Mouse (Mus musculus): ENCODE data around the gene Cnn1. TPM values are rescaled to one million over a fixed set of nuclear protein-coding genes. Genes with fewer than 3 reads are reported as not detected.

Gene Cnn1
- polyA plus RNA-seq (2021): 408 TPM

- H3K27me3 ChIP-seq: no peaks in the 10 kb centered on the region
- in situ Hi-C loops (cut with MboI; ENCODE audit: low pct_unique_long_range_greater_than_20kb): no loop called here
- TF ChIP-seq CTCF (IDR thresholded peaks at IDR 0.05): no peak
- ATAC-seq (peak; percentile 60), DNase-seq (ENCODE audit: low read depth, low spot score) (no peak)
- ChIA-PET CTCF (interaction anchor here (1.1 to 2.1 kb wide), 2 partner anchors 29 to 44 kb away, joined by 3 to 4 read pairs; no protein-coding TSS in a partner anchor), POLR2A (interaction anchor here (0.5 to 2.9 kb wide), 4 partner anchors 13 to 322 kb away, joined by 3 to 7 read pairs (median 4); partner anchors contain the start of gene Ecsit)
These were observed at the start of gene Cnn1 for GRCm38 (mm10) chr9:22098993-22099696. Cnn1 (plus strand) TSS chr9:22099216.

DNA sequence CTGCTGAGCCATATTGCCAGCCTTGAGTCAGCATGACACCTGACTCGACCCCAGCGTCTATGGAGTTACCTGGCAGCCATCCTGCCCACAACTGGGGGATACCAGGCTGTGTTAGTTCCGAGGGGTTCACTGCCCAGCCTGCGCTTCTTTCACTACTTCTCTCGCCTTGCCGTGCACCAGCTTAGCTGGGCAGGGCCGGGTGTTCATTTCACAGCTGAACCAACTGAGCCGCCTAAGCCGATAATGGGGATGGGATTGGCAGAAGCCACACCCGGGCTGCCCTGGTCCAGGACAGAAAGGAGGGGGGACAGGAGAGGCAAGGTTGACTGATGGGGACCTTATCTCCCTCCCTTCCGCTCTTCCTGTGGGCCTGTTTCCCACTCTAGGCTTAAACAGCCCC is 49.7 kb upstream of the Cnn1 start:
- in situ Hi-C loops (cut with MboI; ENCODE audit: low pct_unique_long_range_greater_than_20kb): no loop called here
- ATAC-seq (no peak), DNase-seq (ENCODE audit: low read depth, low spot score) (no peak)
- no peak for TF ChIP-seq CTCF (IDR thresholded peaks at IDR 0.05)
- ChIA-PET POLR2A (no interaction called here), CTCF (no interaction called here)
- peaks cover 36% of the 10 kb centered on the region for H3K27me3 ChIP-seq

- CTCF ChIA-PET: no interaction called here
- no peak for ATAC-seq
- DNase-seq (ENCODE audit: low read depth, low spot score): no peak
- POLR2A ChIA-PET: no interaction called here
- no peak for TF ChIP-seq CTCF (IDR thresholded peaks at IDR 0.05)
- in situ Hi-C loops (cut with MboI; ENCODE audit: low pct_unique_long_range_greater_than_20kb): no loop called here
- peaks cover 36% of the 10 kb centered on the region for H3K27me3 ChIP-seq
These were observed 49.2 kb upstream of the Cnn1 start for GRCm38 (mm10) chr9:22049721-22050270.

DNA sequence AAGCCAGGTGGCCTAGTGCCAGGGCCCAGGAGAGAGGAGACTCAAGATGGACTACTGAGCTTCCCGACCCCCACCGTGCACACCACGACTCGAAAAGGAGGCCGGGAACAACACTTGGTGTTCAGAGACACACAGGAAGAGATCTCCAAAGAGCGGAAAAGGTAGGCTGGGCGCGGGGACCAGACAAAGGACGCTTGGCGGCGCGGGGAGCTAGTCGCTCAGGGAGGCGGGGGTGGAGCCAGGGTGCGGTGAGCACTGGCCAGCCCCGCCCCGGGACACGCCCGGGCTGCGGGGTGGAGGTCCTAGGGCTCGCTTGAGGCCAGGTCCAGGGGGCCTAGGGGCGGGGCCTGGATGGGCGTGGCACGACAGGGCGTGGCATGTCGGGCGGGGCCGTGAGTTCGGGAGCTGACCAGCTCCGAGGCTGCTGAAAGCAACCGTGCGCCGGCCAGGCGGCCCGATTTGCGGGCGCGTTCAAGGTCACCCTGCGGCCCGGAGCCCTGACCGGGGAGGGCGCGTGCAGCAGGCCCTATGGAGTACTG is 48.6 kb upstream of the Cnn1 start:
- POLR2A ChIA-PET: no interaction called here
- no peak for ATAC-seq
- in situ Hi-C loops (cut with MboI; ENCODE audit: low pct_unique_long_range_greater_than_20kb): no loop called here
- CTCF ChIA-PET: no interaction called here
- DNase-seq (ENCODE audit: low read depth, low spot score): no peak
- H3K27me3 ChIP-seq: peaks cover 36% of the 10 kb centered on the region
- TF ChIP-seq CTCF (IDR thresholded peaks at IDR 0.05): no peak

DNA sequence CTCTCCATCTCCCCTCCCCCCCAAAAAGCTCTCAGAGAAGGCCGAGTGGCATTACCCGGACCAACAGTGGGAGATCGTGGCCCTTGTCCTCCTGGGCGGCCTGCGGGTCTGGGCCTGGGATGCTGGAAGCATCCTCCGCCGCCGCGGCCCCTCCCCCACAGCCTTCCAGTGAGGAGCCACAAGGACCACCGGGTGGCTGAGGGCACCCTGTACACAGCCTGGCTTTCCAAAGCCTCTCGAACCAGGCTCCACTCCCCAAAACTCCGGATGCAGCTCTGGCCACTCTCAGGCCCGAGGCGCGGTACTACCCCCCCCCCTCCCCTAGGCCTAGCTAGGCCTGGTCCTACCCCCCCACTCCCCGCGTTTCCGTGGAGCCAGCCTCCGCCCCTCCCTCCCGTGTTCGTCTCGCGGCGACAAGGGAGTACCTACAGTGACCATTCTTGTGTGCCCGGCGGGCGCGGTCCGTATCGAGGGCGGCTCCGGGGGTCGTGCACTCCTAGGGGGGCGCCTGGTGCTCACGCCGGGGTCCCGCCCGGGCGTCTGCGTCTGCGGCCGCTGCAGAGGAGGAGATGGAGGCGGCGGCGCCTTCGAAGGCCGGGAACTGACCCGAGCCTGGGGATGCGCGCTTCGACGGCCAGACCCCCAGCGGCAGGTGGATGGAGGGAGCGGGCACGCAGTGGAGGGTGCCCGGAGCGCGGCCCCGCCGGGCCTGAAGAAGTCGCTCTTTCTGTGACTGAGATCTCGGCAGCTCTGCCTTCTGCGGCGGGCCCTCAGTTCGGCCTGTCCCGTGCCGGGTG is 47.7 kb upstream of the Cnn1 start:
- no peak for TF ChIP-seq CTCF (IDR thresholded peaks at IDR 0.05)
- ATAC-seq: no peak
- CTCF ChIA-PET: no interaction called here
- no peak for DNase-seq (ENCODE audit: low read depth, low spot score)
- POLR2A ChIA-PET: no interaction called here
- peaks cover 36% of the 10 kb centered on the region for H3K27me3 ChIP-seq
- in situ Hi-C loops (cut with MboI; ENCODE audit: low pct_unique_long_range_greater_than_20kb): no loop called here

- in situ Hi-C loops (cut with MboI; ENCODE audit: low pct_unique_long_range_greater_than_20kb): no loop called here
- ChIA-PET CTCF (no interaction called here), POLR2A (no interaction called here)
- ATAC-seq (no peak), DNase-seq (ENCODE audit: low read depth, low spot score) (no peak)
- TF ChIP-seq CTCF (IDR thresholded peaks at IDR 0.05): no peak
- H3K27me3 ChIP-seq: peaks cover 36% of the 10 kb centered on the region
These were observed 47.1 kb upstream of the Cnn1 start, which contains the start of gene Elavl3 for GRCm38 (mm10) chr9:22051958-22052254. Elavl3 (minus strand) TSS chr9:22052023.

DNA sequence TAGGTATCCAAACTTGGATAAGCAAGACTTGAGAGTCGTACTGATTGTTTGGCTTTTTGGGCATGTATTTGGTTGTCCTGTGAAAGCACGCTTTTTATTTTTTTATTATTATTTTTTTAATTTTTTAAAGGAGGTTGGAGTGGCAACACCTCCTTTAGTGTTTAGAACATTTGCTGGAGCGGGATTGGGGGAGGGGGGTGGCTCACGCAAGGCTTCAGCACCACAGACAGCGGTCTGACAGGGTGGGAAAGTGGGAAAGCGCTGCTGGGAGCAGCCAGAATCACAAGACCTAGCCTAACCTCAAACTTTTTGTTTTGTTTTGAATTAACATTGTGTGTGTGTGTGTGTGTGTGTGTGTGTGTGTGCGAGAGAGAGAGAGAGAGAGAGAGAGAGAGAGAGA is 45.4 kb upstream of the Cnn1 start:
- in situ Hi-C loops (cut with MboI; ENCODE audit: low pct_unique_long_range_greater_than_20kb): no loop called here
- peaks cover 35% of the 10 kb centered on the region for H3K27me3 ChIP-seq
- TF ChIP-seq CTCF (IDR thresholded peaks at IDR 0.05): no peak
- ATAC-seq (no peak), DNase-seq (ENCODE audit: low read depth, low spot score) (no peak)
- ChIA-PET CTCF (no interaction called here), POLR2A (interaction anchor here (0.6 kb wide), 1 partner anchor 51 kb away, joined by 4 read pairs; no protein-coding TSS in a partner anchor)

DNA sequence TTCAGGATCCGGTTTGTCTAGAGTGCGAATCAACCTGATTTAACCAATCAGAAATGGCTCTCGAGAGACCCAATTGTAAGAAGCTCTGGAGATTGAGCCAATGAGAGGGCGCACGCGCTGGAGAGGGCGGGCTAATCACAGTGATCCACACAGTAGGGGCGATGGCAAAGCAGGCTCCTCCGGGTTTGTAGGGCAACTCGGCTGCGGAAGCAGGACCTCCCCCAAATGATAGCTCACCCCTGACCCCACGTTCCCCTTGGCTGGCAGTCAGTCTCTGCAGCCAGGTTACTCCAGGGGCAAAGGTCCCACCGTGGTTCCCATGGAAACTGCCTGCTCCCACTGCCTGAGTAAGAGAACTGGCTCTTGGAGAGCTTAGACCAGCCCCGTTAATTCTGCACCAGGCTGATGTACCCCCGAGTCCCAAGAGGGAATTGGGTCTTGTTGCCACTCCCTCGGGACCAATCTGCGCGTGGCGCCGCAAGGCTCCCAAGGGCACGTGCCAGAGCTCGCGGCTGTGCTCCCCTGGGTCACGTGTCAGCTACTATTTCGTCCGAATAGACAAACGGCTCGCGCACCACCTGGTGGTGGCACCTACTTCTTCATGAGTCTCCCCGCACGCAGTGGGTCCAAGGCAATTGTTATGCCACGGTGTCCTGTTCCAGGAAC is 44.5 kb upstream of the Cnn1 start:
- POLR2A ChIA-PET: no interaction called here
- ATAC-seq: no peak

GRCm38 (mm10) chr9:22055713-22056112 is 43.3 kb upstream of the Cnn1 start:
- DNase-seq (ENCODE audit: low read depth, low spot score): no peak
- ATAC-seq: no peak
- no peak for TF ChIP-seq CTCF (IDR thresholded peaks at IDR 0.05)
- in situ Hi-C loops (cut with MboI; ENCODE audit: low pct_unique_long_range_greater_than_20kb): no loop called here
- POLR2A ChIA-PET: interaction anchor here (0.6 kb wide), 1 partner anchor 175 kb away, joined by 4 read pairs; no protein-coding TSS in a partner anchor
- CTCF ChIA-PET: interaction anchor here (1.4 kb wide), 1 partner anchor 11 kb away, joined by 3 read pairs; no protein-coding TSS in a partner anchor
- H3K27me3 ChIP-seq: peaks cover 18% of the 10 kb centered on the region

More for the DNA sequence above, 44.5 kb upstream of the Cnn1 start:
- peaks cover 28% of the 10 kb centered on the region for H3K27me3 ChIP-seq
- no peak for TF ChIP-seq CTCF (IDR thresholded peaks at IDR 0.05)
- in situ Hi-C loops (cut with MboI; ENCODE audit: low pct_unique_long_range_greater_than_20kb): no loop called here
- CTCF ChIA-PET: interaction anchor here (1.4 kb wide), 1 partner anchor 12 kb away, joined by 3 read pairs; no protein-coding TSS in a partner anchor
- no peak for DNase-seq (ENCODE audit: low read depth, low spot score)

DNA sequence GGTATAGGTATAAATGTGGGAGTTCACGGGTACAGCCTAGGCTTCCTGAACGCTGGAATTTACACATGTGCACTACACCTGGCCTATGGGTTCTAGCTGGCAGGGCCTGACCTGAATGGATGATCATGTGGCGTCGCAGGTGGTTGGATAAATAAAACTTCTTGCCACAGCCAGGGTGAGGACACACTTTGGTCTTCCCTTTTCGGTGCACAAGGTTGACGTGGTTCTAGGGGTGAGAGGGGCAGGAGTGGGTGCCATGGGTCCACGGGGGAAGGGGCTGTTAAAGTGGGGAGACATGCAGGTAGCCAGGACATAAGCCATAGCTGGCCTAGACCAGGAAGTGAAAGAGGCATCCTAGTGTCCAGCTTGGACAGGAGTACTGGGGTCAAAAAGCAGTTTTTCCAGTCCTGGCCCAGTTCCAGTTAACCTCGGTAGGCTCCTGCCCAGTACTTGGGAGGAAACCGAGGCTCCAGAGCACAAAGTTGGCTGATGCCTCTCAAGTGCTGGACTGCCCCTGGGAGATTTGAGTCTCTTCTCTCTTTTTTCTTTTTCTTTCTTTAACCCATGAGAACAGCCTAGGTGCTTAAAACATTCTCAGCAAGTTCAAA is 42.6 kb upstream of the Cnn1 start:
- POLR2A ChIA-PET: interaction anchor here (0.6 kb wide), 1 partner anchor 483 kb away, joined by 4 read pairs; no protein-coding TSS in a partner anchor
- DNase-seq (ENCODE audit: low read depth, low spot score): no peak
- TF ChIP-seq CTCF (IDR thresholded peaks at IDR 0.05): no peak
- in situ Hi-C loops (cut with MboI; ENCODE audit: low pct_unique_long_range_greater_than_20kb): no loop called here
- H3K27me3 ChIP-seq: peaks cover 13% of the 10 kb centered on the region
- no peak for ATAC-seq
- CTCF ChIA-PET: no interaction called here
